Mouse (Mus musculus) midbrain, postnatal 0 days (tissue): Measurements from ENCODE around the gene Acad12. TPM values are rescaled to one million over a fixed set of nuclear protein-coding genes. Genes with fewer than 3 reads are reported as not detected.

Experiments used
- ATAC-seq: fragments of 200-750 bp; cut with Nextera tagmentation; 2 replicates; pipeline ENCODE4 v1.8.0; 2017; ENCODE audit warnings: moderate number of reproducible peaks, mild to moderate bottlenecking, moderate TSS enrichment, moderate library complexity; ENCODE audit not compliant: low FRiP score
- DNase-seq: peaks from one replicate; pipeline ENCODE4 v3.0.0-alpha.2; 2015; ENCODE audit warnings: low spot score
- H3K27ac ChIP-seq: fragments of 300-500 bp; sonication (generic); 2 replicates; pipeline ENCODE4 v1.5.1; 2014; ENCODE audit warnings: low read depth, mild to moderate bottlenecking, low read length, mixed read lengths
- H3K27me3 ChIP-seq: fragments of 300-500 bp; sonication (generic); 2 replicates; pipeline ENCODE4 v1.6.1; 2014; ENCODE audit warnings: low read length, control low read depth, mixed read lengths; ENCODE audit not compliant: insufficient read depth
- H3K36me3 ChIP-seq: fragments of 300-500 bp; sonication (generic); 2 replicates; pipeline ENCODE4 v1.6.1; 2014; ENCODE audit warnings: low read length, control low read depth, mixed read lengths; ENCODE audit not compliant: insufficient read depth
- H3K4me1 ChIP-seq: fragments of 300-500 bp; sonication (generic); 2 replicates; pipeline ENCODE4 v1.6.1; 2014; ENCODE audit warnings: mild to moderate bottlenecking, control low read depth, antibody characterized with exemption, low read length, mixed read lengths; ENCODE audit not compliant: insufficient read depth
- H3K4me2 ChIP-seq: fragments of 300-500 bp; sonication (generic); 2 replicates; pipeline ENCODE4 v1.6.1; 2014; ENCODE audit warnings: low read depth, mild to moderate bottlenecking, low read length, mixed read lengths; ENCODE audit not compliant: poor library complexity, severe bottlenecking
- H3K4me3 ChIP-seq: fragments of 300-500 bp; sonication (generic); 2 replicates; pipeline ENCODE4 v1.5.1; 2014; ENCODE audit warnings: low read depth, mild to moderate bottlenecking, low read length, moderate library complexity
- H3K9ac ChIP-seq: fragments of 300-500 bp; sonication (generic); replicated peaks from 2 replicates; pipeline ENCODE4 v1.6.1; 2014; ENCODE audit warnings: mild to moderate bottlenecking, low read length, moderate library complexity, mixed read lengths; ENCODE audit not compliant: poor library complexity, severe bottlenecking
- H3K9me3 ChIP-seq: fragments of 300-500 bp; sonication (generic); 2 replicates; pipeline ENCODE4 v1.6.1; 2016; ENCODE audit warnings: low read length, control low read depth
- CTCF ChIP-seq: IDR thresholded peaks from 2 replicates; pipeline ENCODE4 v1.5.1; 2016; ENCODE audit warnings: antibody characterized with exemption, mild to moderate bottlenecking
- WGBS: fragments of 180-500 bp; shearing (Covaris S2); extraction: QIAGEN DNeasy Blood & Tissue Kit; methylation state at CpG from one replicate; pipeline ENCODE4 v1.1.7; 2014; 5-methylcytosine and 5-hydroxymethylcytosine counted together
- polyA plus RNA-seq: library from polyadenylated mRNA; unstranded; fragments of >200 nt; fragmentation: Nextera tagmentation; extraction: Ambion mirVana; gene quantifications from 2 replicates; pipeline ENCODE4 v1.2.1, GENCODE M21; 2015
- total RNA-seq: library from RNA; depleted of rRNA; stranded (reverse); fragments of >200 nt; gene quantifications from 2 replicates; pipeline ENCODE4 v1.2.3, GENCODE M21; 2014

Acad12 gene
- total and polyA plus RNA-seq, 2 experiments from 2014 or later = 2.1 TPM

DNA sequence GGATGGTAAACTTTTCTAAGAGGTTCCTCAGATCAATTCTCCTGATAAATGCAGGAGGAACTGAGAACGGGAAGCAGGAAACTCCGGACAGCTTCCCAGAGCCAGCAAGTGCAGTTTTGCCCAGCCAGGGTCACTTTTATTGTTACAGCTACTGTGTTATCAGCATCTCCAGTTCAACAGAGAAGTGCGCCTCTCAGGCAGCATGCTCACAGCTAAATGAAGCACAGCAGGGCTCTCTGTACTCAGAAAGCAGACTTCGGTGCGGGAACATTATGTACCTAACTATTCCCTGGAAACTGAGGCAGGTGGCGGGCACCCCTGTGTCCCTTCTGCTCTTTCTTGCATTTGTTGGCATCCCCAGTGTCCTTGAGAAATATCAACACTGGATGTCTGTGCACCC, 22.5 kb downstream of the Acad12 start:
- DNase-seq (no peak), ATAC-seq (no peak)
- H3K36me3 ChIP-seq = no peaks in the 10 kb centered on the region
- no peak overlapping the region for H3K9ac ChIP-seq
- WGBS = 77% methylated on average over 6 of the region's 6 CpGs
- H3K9me3 ChIP-seq = no peaks in the 10 kb centered on the region
- no peak for TF ChIP-seq CTCF
- H3K4me3 ChIP-seq = no peak overlapping the region
- H3K27ac ChIP-seq = no peak overlapping the region
- no peaks in the 10 kb centered on the region for H3K27me3 ChIP-seq
- no peak overlapping the region for H3K4me2 ChIP-seq
- 0 out of 2 replicates have a peak, but pooled peaks cover 3% of the 10 kb centered on the region for H3K4me1 ChIP-seq

DNA sequence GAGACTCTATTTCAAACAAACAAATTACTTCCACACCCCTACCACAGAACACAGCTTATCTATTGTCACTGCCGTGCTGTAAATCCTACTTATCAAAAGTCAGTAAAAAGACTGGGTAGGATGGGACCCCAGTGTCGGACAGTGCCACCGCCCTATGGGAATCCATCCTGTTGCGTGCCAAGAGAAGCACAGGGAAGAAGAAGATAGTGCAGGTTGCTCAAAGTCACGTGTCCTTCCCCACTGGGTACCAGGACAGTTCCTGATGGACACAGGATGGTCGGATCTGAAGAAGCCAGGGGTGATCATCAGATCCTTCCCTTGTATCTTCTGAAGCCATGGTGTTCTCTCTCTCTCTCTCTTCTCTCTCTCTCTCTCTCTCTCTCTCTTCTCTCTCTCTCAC, 23.0 kb downstream of the Acad12 start:
- DNase-seq (no peak), ATAC-seq (no peak)
- no peak overlapping the region for H3K4me3 ChIP-seq
- 83% methylated on average over 6 of the region's 6 CpGs for WGBS
- H3K4me1 ChIP-seq = 0 out of 2 replicates have a peak, but pooled peaks cover 3% of the 10 kb centered on the region
- H3K9me3 ChIP-seq = no peaks in the 10 kb centered on the region
- no peak overlapping the region for H3K27ac ChIP-seq
- H3K4me2 ChIP-seq = no peak overlapping the region
- no peak for TF ChIP-seq CTCF
- H3K36me3 ChIP-seq = no peaks in the 10 kb centered on the region
- no peak overlapping the region for H3K9ac ChIP-seq
- no peaks in the 10 kb centered on the region for H3K27me3 ChIP-seq

DNA sequence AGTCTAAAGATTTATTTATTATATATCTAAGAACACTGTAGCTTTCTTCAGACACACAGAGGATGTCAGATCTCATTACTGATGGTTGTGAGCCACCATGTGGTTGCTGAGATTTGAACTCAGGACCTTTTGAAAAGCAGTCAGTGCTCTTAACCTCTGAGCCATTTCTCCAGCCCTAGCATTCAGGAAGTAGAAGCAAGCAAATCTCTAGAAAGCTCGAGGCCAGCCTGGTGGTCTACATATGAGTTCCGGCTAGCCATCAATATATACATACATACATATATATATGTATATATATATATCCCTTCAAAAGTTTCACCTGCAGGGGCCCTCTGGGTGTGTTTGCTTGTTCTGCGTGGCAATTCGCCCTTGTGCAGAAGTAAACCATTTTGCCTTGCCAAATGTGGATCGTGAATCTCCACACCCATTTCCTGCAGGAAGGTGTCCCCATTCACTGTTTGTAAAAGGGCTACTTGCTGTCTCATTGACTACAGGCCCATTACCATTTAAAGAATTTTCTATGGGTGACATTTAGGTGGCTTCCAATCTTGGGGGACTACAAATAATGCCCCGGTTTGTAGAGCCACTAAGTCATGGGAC, 23.9 kb downstream of the Acad12 start:
- no peak for DNase-seq
- H3K4me3 ChIP-seq = no peak overlapping the region
- H3K9ac ChIP-seq = 0 out of 2 replicates have a peak overlapping the region, but pooled peaks have one; percentile 45
- 0 out of 2 replicates have a peak, but pooled peaks cover 3% of the 10 kb centered on the region for H3K4me1 ChIP-seq
- H3K27ac ChIP-seq = 0 out of 2 replicates have a peak overlapping the region, but pooled peaks have one; percentile 71
- H3K9me3 ChIP-seq = no peaks in the 10 kb centered on the region
- ATAC-seq = no peak
- no peaks in the 10 kb centered on the region for H3K36me3 ChIP-seq
- no peaks in the 10 kb centered on the region for H3K27me3 ChIP-seq
- H3K4me2 ChIP-seq = no peak overlapping the region
- no peak for TF ChIP-seq CTCF
- WGBS = 83% methylated on average over 6 of the region's 6 CpGs

DNA sequence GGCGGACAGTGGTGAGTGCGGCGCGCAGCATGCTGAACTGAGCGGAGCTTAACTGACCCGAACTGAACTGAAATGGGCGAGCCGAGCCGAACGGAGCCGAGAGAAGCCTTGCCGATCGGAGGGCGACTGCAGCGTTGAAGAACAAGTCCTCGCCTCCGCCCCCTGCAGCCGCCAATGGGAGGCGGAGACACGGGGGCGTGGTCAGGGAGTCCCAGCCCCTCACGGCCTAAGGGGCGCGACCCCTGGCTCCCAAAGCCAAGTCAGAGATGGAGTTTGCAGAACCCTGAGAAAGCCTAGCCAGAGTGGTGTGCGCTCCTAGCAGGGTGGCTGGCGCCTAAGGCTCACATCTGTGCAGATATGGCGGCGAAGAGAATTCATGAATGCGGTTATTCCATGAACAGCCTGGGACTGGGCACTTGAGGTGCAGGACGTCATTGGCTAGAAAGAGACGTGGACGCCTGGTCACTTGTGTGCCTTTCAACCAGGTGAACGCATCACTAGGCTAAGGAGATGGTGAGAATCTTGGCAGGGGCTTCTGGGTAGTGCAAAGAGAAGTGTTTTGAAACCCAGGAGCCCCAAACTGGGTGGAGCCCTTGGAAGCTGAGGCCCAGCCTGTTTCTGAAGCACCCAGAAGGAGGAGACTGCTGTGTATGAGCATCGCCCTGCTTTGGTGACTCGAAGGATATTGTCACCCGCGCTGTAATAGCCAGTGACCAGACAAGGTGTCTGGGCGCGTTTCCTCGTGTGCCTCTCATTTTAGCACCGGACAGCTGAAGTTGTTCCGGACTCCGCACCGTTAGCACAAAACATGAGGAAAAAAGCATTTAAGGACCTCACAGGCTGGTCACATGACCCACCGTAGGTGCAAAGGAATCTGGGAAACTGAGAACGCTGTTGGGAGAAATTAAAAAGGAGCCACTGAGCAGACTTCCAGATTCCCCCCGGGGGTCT, 25.0 kb downstream of the Acad12 start, which contains the start of gene Aldh2:
Gene Aldh2, minus strand, starts transcription at position 374 of the 951 bp plus-strand sequence.
- DNase-seq (peak; percentile 90), ATAC-seq (peak; percentile 84)
- peak within 1 kb of the TSS; percentile 71 for H3K27ac ChIP-seq
- 0 out of 2 replicates have a peak, but pooled peaks cover 3% of the 10 kb centered on the region for H3K4me1 ChIP-seq
- H3K27me3 ChIP-seq = no peaks in the 10 kb centered on the region
- no peaks in the 10 kb centered on the region for H3K9me3 ChIP-seq
- peak within 1 kb of the TSS; percentile 45 for H3K9ac ChIP-seq
- peak; percentile 49 for TF ChIP-seq CTCF
- H3K4me3 ChIP-seq = peak within 1 kb of the TSS; percentile 53
- peak within 1 kb of the TSS; percentile 93 for H3K4me2 ChIP-seq
- no peaks in the 10 kb centered on the region for H3K36me3 ChIP-seq
- 2% methylated on average over 41 of the region's 47 CpGs for WGBS

DNA sequence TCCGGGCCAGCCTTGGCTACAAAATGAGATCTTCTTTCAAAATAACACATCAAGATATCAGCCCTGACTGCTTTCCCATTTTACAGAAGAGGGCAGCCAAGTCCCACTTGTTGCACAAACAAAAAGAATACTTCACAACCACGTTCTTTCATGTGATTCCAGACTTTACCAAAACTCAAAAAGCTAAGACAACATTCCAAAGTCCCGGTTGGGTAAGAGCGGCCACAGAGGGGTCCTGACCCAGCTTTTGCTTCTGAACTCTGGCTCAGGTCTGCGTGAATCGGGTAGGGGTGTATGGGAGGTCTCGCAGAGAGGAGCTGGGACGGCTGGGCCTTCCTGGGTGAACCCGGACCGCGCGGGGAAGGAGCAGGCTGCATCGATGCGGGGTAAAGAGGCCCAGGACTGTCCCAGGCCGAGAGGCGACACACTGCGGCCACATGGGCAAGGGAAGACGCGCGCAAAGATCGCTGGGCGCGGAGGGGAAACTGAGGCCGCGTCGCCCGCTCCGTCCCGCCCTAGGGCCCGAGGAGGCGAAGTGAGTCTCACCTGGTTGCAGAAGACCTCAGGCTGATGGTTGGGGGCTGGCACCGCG, 25.8 kb downstream of the Acad12 start:
- peak; percentile 41; the same call in 1 of the 2 replicates for ATAC-seq
- Histone ChIP-seq H3K9ac (peak overlapping the region; percentile 45), H3K4me2 (peak overlapping the region; percentile 93), H3K4me1 (0 out of 2 replicates have a peak, but pooled peaks cover 3% of the 10 kb centered on the region), H3K4me3 (peak overlapping the region; percentile 53), H3K36me3 (no peaks in the 10 kb centered on the region), H3K27me3 (no peaks in the 10 kb centered on the region), H3K9me3 (no peaks in the 10 kb centered on the region), H3K27ac (peak overlapping the region; percentile 71; the same call in 1 of the 2 replicates)
- WGBS = 3% methylated on average over 33 of the region's 33 CpGs
- TF ChIP-seq CTCF = no peak
- no peak for DNase-seq
